Mouse (Mus musculus): ENCODE measurements at regions not wholly inside any gene's neighbourhood (a gene's known extent, or its start where the extent isn't known, plus 50 kb on each side); places are given as distances from the start of the nearest gene placed in this dataset.

GRCm38 (mm10) chr3:143223999-143224729 is 342.4 kb upstream of the Pkn2 start:
- DNase-seq (ENCODE audit: low spot score in 2 of 2), result no peak

- DNase-seq (ENCODE audit: low spot score in 2 of 2), result no peak
These were observed 311.6 kb upstream of the Pkn2 start for GRCm38 (mm10) chr3:143193263-143193970.

- no peak for DNase-seq (ENCODE audit: low spot score in 2 of 2)
These were observed 307.1 kb upstream of the Pkn2 start for GRCm38 (mm10) chr3:143188931-143189330.

GRCm38 (mm10) chr3:143173971-143174370 is 292.2 kb upstream of the Pkn2 start:
- no peak for DNase-seq (ENCODE audit: low spot score in 2 of 2)

GRCm38 (mm10) chr3:143162444-143162843 is 280.6 kb upstream of the Pkn2 start:
- no peak for DNase-seq (ENCODE audit: low spot score in 2 of 2)

GRCm38 (mm10) chr3:143161993-143162392 is 280.2 kb upstream of the Pkn2 start:
- DNase-seq (ENCODE audit: low spot score in 2 of 2), result no peak

- no peak for DNase-seq (ENCODE audit: low spot score in 2 of 2)
These were observed 276.8 kb upstream of the Pkn2 start for GRCm38 (mm10) chr3:143158568-143158967.

GRCm38 (mm10) chr3:143156733-143157524 is 275.1 kb upstream of the Pkn2 start:
- DNase-seq (ENCODE audit: low spot score in 2 of 2), result no peak

GRCm38 (mm10) chr3:143156174-143156573 is 274.4 kb upstream of the Pkn2 start:
- DNase-seq (ENCODE audit: low spot score in 2 of 2), result no peak

- no peak for DNase-seq (ENCODE audit: low spot score in 2 of 2)
These were observed 273.8 kb upstream of the Pkn2 start for GRCm38 (mm10) chr3:143155556-143155955.

- no peak for DNase-seq (ENCODE audit: low spot score in 2 of 2)
These were observed 265.7 kb upstream of the Pkn2 start for GRCm38 (mm10) chr3:143147471-143147870.

GRCm38 (mm10) chr3:143138952-143139351 is 257.1 kb upstream of the Pkn2 start:
- no peak for DNase-seq (ENCODE audit: low spot score in 2 of 2)

- no peak for DNase-seq (ENCODE audit: low spot score in 2 of 2)
These were observed 252.7 kb upstream of the Pkn2 start for GRCm38 (mm10) chr3:143134528-143134927.

GRCm38 (mm10) chr3:143107733-143108291 is 226.0 kb upstream of the Pkn2 start:
- no peak for DNase-seq (ENCODE audit: low spot score in 2 of 2)

- DNase-seq (ENCODE audit: low spot score in 2 of 2), result no peak
These were observed 222.9 kb upstream of the Pkn2 start for GRCm38 (mm10) chr3:143104734-143105133.

GRCm38 (mm10) chr3:143103333-143103732 is 221.5 kb upstream of the Pkn2 start:
- no peak for DNase-seq (ENCODE audit: low spot score in 2 of 2)

- DNase-seq (ENCODE audit: low spot score in 2 of 2), result no peak
These were observed 219.2 kb upstream of the Pkn2 start for GRCm38 (mm10) chr3:143100810-143101645.

- DNase-seq (ENCODE audit: low spot score in 2 of 2), result no peak
These were observed 218.4 kb upstream of the Pkn2 start for GRCm38 (mm10) chr3:143100203-143100602.

GRCm38 (mm10) chr3:143092206-143092605 is 210.4 kb upstream of the Pkn2 start:
- DNase-seq (ENCODE audit: low spot score in 2 of 2), result no peak

- DNase-seq (ENCODE audit: low spot score in 2 of 2), result no peak
These were observed 209.1 kb upstream of the Pkn2 start for GRCm38 (mm10) chr3:143090886-143091285.

GRCm38 (mm10) chr3:143090316-143090715 is 208.5 kb upstream of the Pkn2 start:
- no peak for DNase-seq (ENCODE audit: low spot score in 2 of 2)
